Mouse (Mus musculus) cerebellum, adult 18-20 months (tissue): ENCODE data around the gene Nmur1.
A peak's percentile ranks its signal among the peaks of the same experiment; 100 is the strongest.

Source experiments
- DNase-seq, 2 experiments: peaks; one replicate each; pipeline ENCODE4 v3.0.0; 2021

The Nmur1 gene

GRCm38 (mm10) chr1:86406313-86406712, 19.7 kb downstream of the Nmur1 start:
- DNase-seq = no peak

- DNase-seq = no peak
These were observed 21.2 kb downstream of the Nmur1 start for GRCm38 (mm10) chr1:86404834-86405233.

- DNase-seq = no peak
These were observed 25.8 kb downstream of the Nmur1 start for GRCm38 (mm10) chr1:86400096-86400754.

GRCm38 (mm10) chr1:86399322-86399721, 26.7 kb downstream of the Nmur1 start:
- no peak for DNase-seq

GRCm38 (mm10) chr1:86398222-86398621, 27.8 kb downstream of the Nmur1 start:
- no peak for DNase-seq

- no peak for DNase-seq
These were observed 28.4 kb downstream of the Nmur1 start for GRCm38 (mm10) chr1:86397621-86398020.

- no peak for DNase-seq
These were observed 30.1 kb downstream of the Nmur1 start for GRCm38 (mm10) chr1:86395897-86396296.

GRCm38 (mm10) chr1:86394246-86394645, 31.8 kb downstream of the Nmur1 start:
- DNase-seq = no peak

GRCm38 (mm10) chr1:86393219-86393618, 32.8 kb downstream of the Nmur1 start:
- no peak for DNase-seq

GRCm38 (mm10) chr1:86391425-86391824, 34.6 kb downstream of the Nmur1 start:
- peak; percentile 21 to 29 for DNase-seq

GRCm38 (mm10) chr1:86389230-86389629, 36.8 kb downstream of the Nmur1 start:
- DNase-seq = peak; percentile 69 to 76

- peak; percentile 32 to 52 for DNase-seq
These were observed 45.0 kb downstream of the Nmur1 start for GRCm38 (mm10) chr1:86381027-86381426.

GRCm38 (mm10) chr1:86379161-86379569, 46.9 kb downstream of the Nmur1 start:
- DNase-seq = no peak

- no peak for DNase-seq
These were observed 47.4 kb downstream of the Nmur1 start for GRCm38 (mm10) chr1:86378662-86379061.

GRCm38 (mm10) chr1:86376354-86376753, 49.7 kb downstream of the Nmur1 start:
- DNase-seq = no peak

- DNase-seq = no peak
These were observed 54.0 kb downstream of the Nmur1 start for GRCm38 (mm10) chr1:86371997-86372396.

GRCm38 (mm10) chr1:86368086-86368485, 57.9 kb downstream of the Nmur1 start:
- DNase-seq = no peak

- DNase-seq = no peak
These were observed 62.4 kb downstream of the Nmur1 start for GRCm38 (mm10) chr1:86363671-86364070.

GRCm38 (mm10) chr1:86361852-86362615, 64.0 kb downstream of the Nmur1 start:
- no peak for DNase-seq

GRCm38 (mm10) chr1:86360441-86360840, 65.6 kb downstream of the Nmur1 start:
- DNase-seq = no peak

GRCm38 (mm10) chr1:86359798-86360179, 66.2 kb downstream of the Nmur1 start:
- DNase-seq = peak in 1 of 2 experiments; percentile 32

- DNase-seq = peak; percentile 97 to 98
These were observed 66.9 kb downstream of the Nmur1 start, which contains the start of gene Ncl for GRCm38 (mm10) chr1:86358906-86359797. Ncl (minus strand) TSS chr1:86359400.

GRCm38 (mm10) chr1:86358229-86358905, 67.7 kb downstream of the Nmur1 start:
- DNase-seq = peak in 1 of 2 experiments; percentile 6
